Mouse (Mus musculus) thymus, adult 2 months (tissue): ENCODE measurements around the gene Ift88. TPM values are rescaled to one million over a fixed set of nuclear protein-coding genes. Genes with fewer than 3 reads are reported as not detected.
A peak's percentile ranks its signal among the peaks of the same experiment; 100 is the strongest.

ENCODE experiments used
- DNase-seq: peaks from one replicate; pipeline ENCODE4 v3.0.0; 2021
- H3K27ac ChIP-seq: fragments of 200-500 bp; 2 replicates; pipeline ENCODE4 v1.5.1; 2012; ENCODE audit warnings: low read length, control low read depth; ENCODE audit not compliant: control insufficient read depth, insufficient read depth
- H3K27me3 ChIP-seq: fragments of 200-500 bp; 2 replicates; pipeline ENCODE4 v1.6.1; 2012; ENCODE audit warnings: mild to moderate bottlenecking, low read length, moderate library complexity, mixed read lengths; ENCODE audit not compliant: control insufficient read depth, insufficient read depth
- H3K36me3 ChIP-seq: fragments of 200-500 bp; 2 replicates; pipeline ENCODE4 v1.6.1; 2012; ENCODE audit warnings: mild to moderate bottlenecking, low read length, moderate library complexity; ENCODE audit not compliant: control insufficient read depth, insufficient read depth
- H3K4me1 ChIP-seq: fragments of 200-500 bp; replicated peaks from 2 replicates; pipeline ENCODE4 v1.6.1; 2012; ENCODE audit warnings: low read length; ENCODE audit not compliant: control insufficient read depth, insufficient read depth
- H3K4me3 ChIP-seq: fragments of 200-500 bp; 2 replicates; pipeline ENCODE4 v1.5.1; 2012; ENCODE audit warnings: mild to moderate bottlenecking, low read length, control low read depth, moderate library complexity; ENCODE audit not compliant: control insufficient read depth, insufficient read depth
- CTCF ChIP-seq: fragments of 200-500 bp; IDR thresholded peaks from 2 replicates; pipeline ENCODE4 v1.5.1; 2012; ENCODE audit warnings: mild to moderate bottlenecking, control low read depth, low read length, moderate library complexity, borderline replicate concordance; ENCODE audit not compliant: control insufficient read depth, poor library complexity, insufficient read depth; ENCODE audit errors: extremely low read depth
- POLR2A ChIP-seq: fragments of 200-500 bp; IDR thresholded peaks from 2 replicates; pipeline ENCODE4 v1.6.1; 2012; ENCODE audit warnings: mild to moderate bottlenecking, low read length, control low read depth, moderate library complexity; ENCODE audit not compliant: control insufficient read depth, poor library complexity, insufficient read depth; ENCODE audit errors: extremely low read depth
- WGBS: fragments of 180-500 bp; shearing (Covaris S2); methylation state at CpG from one replicate; pipeline ENCODE4 v1.1.7; 2018; 5-methylcytosine and 5-hydroxymethylcytosine counted together
- polyA plus RNA-seq: library from polyadenylated mRNA; depleted of rRNA; stranded (reverse); fragments of >200 nt; gene quantifications from 2 replicates; pipeline ENCODE4 v1.2.3, GENCODE M21; 2012

The Ift88 gene
- polyA plus RNA-seq, 1 experiment = 4.3 TPM

- TF ChIP-seq POLR2A (no peak), CTCF (no peak)
- H3K4me1 ChIP-seq = peaks cover 4% of the 10 kb centered on the region
- H3K27me3 ChIP-seq = no peaks in the 10 kb centered on the region
- H3K4me3 ChIP-seq = no peak overlapping the region
- no peaks in the 10 kb centered on the region for H3K36me3 ChIP-seq
- WGBS = 69% methylated on average over 14 of the region's 14 CpGs
- no peak for DNase-seq
- no peak overlapping the region for H3K27ac ChIP-seq
These were observed 36.9 kb upstream of the Ift88 start for GRCm38 (mm10) chr14:57386758-57387561.

GRCm38 (mm10) chr14:57391621-57392020 is 32.2 kb upstream of the Ift88 start:
- Histone ChIP-seq H3K27ac (no peak overlapping the region), H3K4me1 (peaks cover 4% of the 10 kb centered on the region), H3K27me3 (no peaks in the 10 kb centered on the region), H3K36me3 (no peaks in the 10 kb centered on the region), H3K4me3 (no peak overlapping the region)
- no peak for TF ChIP-seq POLR2A
- TF ChIP-seq CTCF = no peak
- DNase-seq = no peak
- WGBS = 53% methylated on average over 4 of the region's 4 CpGs

- WGBS = 91% methylated on average over 5 of the region's 5 CpGs
- Histone ChIP-seq H3K27me3 (no peaks in the 10 kb centered on the region), H3K36me3 (no peaks in the 10 kb centered on the region), H3K27ac (no peak overlapping the region), H3K4me1 (no peaks in the 10 kb centered on the region), H3K4me3 (no peak overlapping the region)
- no peak for DNase-seq
- TF ChIP-seq POLR2A = no peak
- no peak for TF ChIP-seq CTCF
These were observed 31.6 kb upstream of the Ift88 start for GRCm38 (mm10) chr14:57392278-57392677.

- H3K4me1 ChIP-seq = 0 out of 2 replicates have a peak, but pooled peaks cover 6% of the 10 kb centered on the region
- 89% methylated on average over 2 of the region's 2 CpGs for WGBS
- H3K27ac ChIP-seq = no peak overlapping the region
- H3K27me3 ChIP-seq = no peaks in the 10 kb centered on the region
- H3K36me3 ChIP-seq = no peaks in the 10 kb centered on the region
- TF ChIP-seq POLR2A (no peak), CTCF (no peak)
- no peak overlapping the region for H3K4me3 ChIP-seq
- no peak for DNase-seq
These were observed 28.4 kb upstream of the Ift88 start for GRCm38 (mm10) chr14:57395470-57395869.

- no peak for DNase-seq
- Histone ChIP-seq H3K4me3 (no peak overlapping the region), H3K36me3 (no peaks in the 10 kb centered on the region), H3K4me1 (0 out of 2 replicates have a peak, but pooled peaks cover 6% of the 10 kb centered on the region), H3K27me3 (no peaks in the 10 kb centered on the region), H3K27ac (no peak overlapping the region)
- TF ChIP-seq POLR2A = no peak
- no peak for TF ChIP-seq CTCF
- WGBS = 88% methylated on average over 5 of the region's 5 CpGs
These were observed 26.6 kb upstream of the Ift88 start for GRCm38 (mm10) chr14:57397221-57397620.

- WGBS = 3% methylated on average over 43 of the region's 43 CpGs
- TF ChIP-seq CTCF (peak; percentile 70; the same call in 1 of the 2 replicates), POLR2A (peak; percentile 82)
- H3K27ac ChIP-seq = no peak within 1 kb of the TSS; the same call in 1 of the 2 replicates
- H3K36me3 ChIP-seq = no peaks in the 10 kb centered on the region
- peak within 1 kb of the TSS; percentile 69 for H3K4me3 ChIP-seq
- 0 out of 2 replicates have a peak, but pooled peaks cover 6% of the 10 kb centered on the region for H3K4me1 ChIP-seq
- no peaks in the 10 kb centered on the region for H3K27me3 ChIP-seq
- peak; percentile 99 for DNase-seq
These were observed 25.7 kb upstream of the Ift88 start, which contains the start of gene Cryl1 for GRCm38 (mm10) chr14:57398065-57398757. Gene Cryl1 (minus strand): TSS chr14:57398529.
